Mouse (Mus musculus) neural tube, embryonic 13.5 days (tissue): ENCODE results near the gene Ddx10. TPM values are rescaled to one million over a fixed set of nuclear protein-coding genes. Genes with fewer than 3 reads are reported as not detected.

ENCODE experiments used
- ATAC-seq: fragments of 200-750 bp; cut with Nextera tagmentation; 2 replicates; pipeline ENCODE4 v1.8.0; 2017; ENCODE audit warnings: low read depth, mild to moderate bottlenecking, moderate TSS enrichment, moderate library complexity
- H3K27ac ChIP-seq: fragments of 300-500 bp; sonication (generic); replicated peaks from 2 replicates; pipeline ENCODE4 v1.5.1; 2015; ENCODE audit warnings: moderate library complexity, mild to moderate bottlenecking, inconsistent platforms
- H3K27me3 ChIP-seq: fragments of 300-500 bp; sonication (generic); 2 replicates; pipeline ENCODE4 v1.6.1; 2015; ENCODE audit warnings: mild to moderate bottlenecking, inconsistent platforms
- H3K36me3 ChIP-seq: fragments of 300-500 bp; sonication (generic); 2 replicates; pipeline ENCODE4 v1.6.1; 2015; ENCODE audit warnings: mild to moderate bottlenecking, inconsistent platforms
- H3K4me1 ChIP-seq: fragments of 300-500 bp; sonication (generic); replicated peaks from 2 replicates; pipeline ENCODE4 v1.6.1; 2015; ENCODE audit warnings: inconsistent platforms
- H3K4me2 ChIP-seq: fragments of 300-500 bp; sonication (generic); 2 replicates; pipeline ENCODE4 v1.6.1; 2015; ENCODE audit warnings: inconsistent platforms, mild to moderate bottlenecking, moderate library complexity
- H3K4me3 ChIP-seq: fragments of 300-500 bp; sonication (generic); 2 replicates; pipeline ENCODE4 v1.5.1; 2015; ENCODE audit warnings: mild to moderate bottlenecking, inconsistent platforms
- H3K9ac ChIP-seq: fragments of 300-500 bp; sonication (generic); 2 replicates; pipeline ENCODE4 v1.6.1; 2015; ENCODE audit warnings: moderate library complexity, mild to moderate bottlenecking, inconsistent platforms
- H3K9me3 ChIP-seq: fragments of 300-500 bp; sonication (generic); 2 replicates; pipeline ENCODE4 v1.6.1; 2016; ENCODE audit warnings: inconsistent platforms
- WGBS: fragments of 180-500 bp; shearing (Covaris S2); methylation state at CpG from one replicate; pipeline ENCODE4 v1.1.7; 2015; 5-methylcytosine and 5-hydroxymethylcytosine counted together
- polyA plus RNA-seq: library from polyadenylated mRNA; unstranded; fragments of >200 nt; fragmentation: Nextera tagmentation; extraction: Ambion mirVana; gene quantifications from 2 replicates; pipeline ENCODE4 v1.2.1, GENCODE M21; 2015

The Ddx10 gene
- polyA plus RNA-seq, 1 experiment from 2014 or later = 26.6 TPM

DNA sequence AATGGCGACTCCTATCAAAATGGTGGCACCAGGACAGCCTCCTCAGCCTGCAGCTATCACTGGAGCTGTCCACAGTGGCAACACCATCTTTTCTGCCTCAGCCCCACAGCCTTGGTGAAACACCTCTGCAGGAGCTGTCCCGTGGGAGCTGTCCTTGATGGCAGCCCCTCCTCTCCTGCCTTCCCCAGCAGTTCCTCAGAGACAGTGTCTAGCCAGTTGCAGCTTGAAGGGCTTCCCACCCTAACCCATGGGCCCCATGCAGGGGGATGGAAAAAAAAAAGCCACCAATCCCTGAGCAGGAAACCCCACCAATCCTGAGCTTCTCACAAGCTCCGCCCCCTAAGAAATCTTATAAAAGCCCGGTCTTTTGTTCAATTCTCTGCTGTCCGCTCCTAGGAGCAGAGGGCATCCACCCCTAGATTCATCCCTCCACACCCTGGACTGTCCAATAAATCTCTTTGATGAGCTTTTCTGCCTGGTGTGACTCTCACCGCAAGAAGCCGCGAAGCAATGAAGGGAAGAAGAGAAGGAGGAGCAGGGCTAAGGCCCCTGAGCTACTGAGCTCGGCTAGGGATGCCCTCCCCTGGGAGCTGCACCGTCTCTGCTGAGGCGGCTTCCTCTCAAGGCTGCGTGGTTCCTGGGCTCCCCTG lies 176.9 kb downstream of the Ddx10 start:
- Histone ChIP-seq H3K4me3 (no peak overlapping the region; the same call in 1 of the 2 replicates), H3K4me1 (peaks cover 15% of the 10 kb centered on the region; the same call in 1 of the 2 replicates), H3K9ac (no peak overlapping the region; the same call in 1 of the 2 replicates), H3K27me3 (no peaks in the 10 kb centered on the region), H3K36me3 (no peaks in the 10 kb centered on the region), H3K27ac (no peak overlapping the region), H3K4me2 (no peak overlapping the region), H3K9me3 (no peaks in the 10 kb centered on the region)
- ATAC-seq = no peak
- WGBS = 45% methylated on average over 12 of the region's 12 CpGs

DNA sequence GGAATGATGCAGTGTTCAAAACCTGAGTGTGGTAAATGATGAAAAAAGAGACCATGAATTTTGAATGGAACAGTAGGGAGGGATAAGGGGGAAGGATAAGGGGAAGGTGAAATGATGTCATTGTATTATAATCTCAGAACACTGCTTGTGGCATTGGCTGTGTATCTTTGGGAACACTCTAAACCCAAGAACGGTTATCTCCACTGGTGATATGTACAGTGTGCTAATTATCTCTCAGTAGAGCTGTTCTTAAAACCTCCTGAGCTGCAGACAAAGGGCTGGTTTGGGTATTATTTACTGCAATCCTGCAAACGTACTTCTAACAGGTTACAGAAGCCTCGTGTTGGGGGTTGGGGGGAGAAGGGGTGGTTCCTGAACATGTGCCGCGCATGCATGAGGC lies 179.7 kb downstream of the Ddx10 start:
- no peak for ATAC-seq
- Histone ChIP-seq H3K4me2 (no peak overlapping the region), H3K27me3 (no peaks in the 10 kb centered on the region), H3K9ac (no peak overlapping the region), H3K27ac (no peak overlapping the region), H3K9me3 (no peaks in the 10 kb centered on the region), H3K4me3 (no peak overlapping the region), H3K36me3 (no peaks in the 10 kb centered on the region), H3K4me1 (peaks cover 15% of the 10 kb centered on the region; the same call in 1 of the 2 replicates)
- WGBS = 93% methylated on average over 5 of the region's 5 CpGs

DNA sequence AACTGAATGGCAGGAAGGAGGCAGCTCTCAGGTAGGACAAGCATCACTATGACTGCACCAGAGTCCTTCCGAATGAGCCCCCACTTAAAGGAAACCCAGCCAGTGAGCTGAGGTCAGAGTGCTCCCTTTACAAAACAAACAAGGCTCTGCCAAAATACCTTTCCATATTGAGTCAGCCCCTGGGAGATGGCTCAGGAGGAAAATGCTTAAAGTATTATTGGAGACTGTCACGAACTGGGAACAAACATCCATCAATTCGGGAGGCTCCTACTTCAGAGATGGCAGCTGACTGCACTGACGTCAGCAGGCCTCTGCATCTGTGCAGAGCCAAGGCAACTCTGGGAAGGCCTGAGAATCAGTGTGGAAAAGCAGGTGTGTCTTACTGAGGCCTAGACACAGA lies 181.4 kb downstream of the Ddx10 start:
- H3K27ac ChIP-seq = no peak overlapping the region; the same call in 1 of the 2 replicates
- 61% methylated on average over 4 of the region's 4 CpGs for WGBS

DNA sequence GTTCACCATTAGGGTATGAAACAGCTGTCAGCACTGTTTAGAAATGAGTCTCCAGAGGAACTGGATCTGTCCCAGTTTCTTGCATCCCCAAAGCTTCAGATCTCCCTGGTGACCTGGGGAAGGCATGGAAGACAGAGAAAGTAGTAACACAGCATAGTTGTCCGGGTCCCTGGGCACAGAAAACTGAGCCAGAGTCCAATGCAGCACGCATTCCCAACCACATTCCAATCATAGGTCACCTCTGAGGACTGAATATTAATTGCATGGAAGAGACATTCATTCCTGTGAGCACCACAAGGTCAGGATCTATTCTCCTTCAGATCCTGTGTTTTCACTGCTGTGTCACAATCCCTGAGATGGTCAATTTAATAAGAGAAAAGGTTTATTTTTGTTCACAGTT lies 182.8 kb downstream of the Ddx10 start:
- ATAC-seq = no peak
- Histone ChIP-seq H3K27ac (no peak overlapping the region), H3K36me3 (no peaks in the 10 kb centered on the region), H3K9me3 (no peaks in the 10 kb centered on the region), H3K4me2 (no peak overlapping the region), H3K27me3 (no peaks in the 10 kb centered on the region), H3K4me3 (no peak overlapping the region), H3K4me1 (0 out of 2 replicates have a peak, but pooled peaks cover 6% of the 10 kb centered on the region), H3K9ac (no peak overlapping the region)
- WGBS = 75% methylated on average over 2 of the region's 2 CpGs

More for the DNA sequence above, 181.4 kb downstream of the Ddx10 start:
- Histone ChIP-seq H3K36me3 (no peaks in the 10 kb centered on the region), H3K4me2 (no peak overlapping the region), H3K4me1 (peaks cover 14% of the 10 kb centered on the region; the same call in 1 of the 2 replicates), H3K9ac (no peak overlapping the region), H3K27me3 (no peaks in the 10 kb centered on the region), H3K4me3 (no peak overlapping the region), H3K9me3 (no peaks in the 10 kb centered on the region)
- no peak for ATAC-seq

DNA sequence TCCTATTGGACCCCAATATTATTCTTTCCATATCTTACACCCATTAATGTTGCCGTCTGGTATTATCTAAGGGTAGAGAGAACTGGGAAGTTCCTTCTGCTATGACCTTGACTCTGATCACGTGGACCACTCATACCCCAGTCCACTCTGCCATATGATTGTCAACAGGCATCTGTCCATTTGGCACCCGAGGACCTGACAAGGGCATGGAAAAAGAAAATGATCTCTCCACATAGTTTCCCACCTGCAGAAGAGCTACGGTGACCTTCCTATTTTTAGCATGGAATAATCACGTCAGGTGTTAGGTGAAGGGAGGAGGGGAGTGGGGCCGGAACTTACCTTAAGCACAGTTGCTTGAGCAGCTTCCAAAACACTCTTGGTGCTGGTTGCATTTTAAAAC lies 183.3 kb downstream of the Ddx10 start:
- Histone ChIP-seq H3K9me3 (no peaks in the 10 kb centered on the region), H3K4me1 (0 out of 2 replicates have a peak, but pooled peaks cover 6% of the 10 kb centered on the region), H3K27me3 (no peaks in the 10 kb centered on the region), H3K36me3 (no peaks in the 10 kb centered on the region), H3K9ac (no peak overlapping the region), H3K27ac (no peak overlapping the region), H3K4me2 (no peak overlapping the region), H3K4me3 (no peak overlapping the region)
- 91% methylated on average over 6 of the region's 6 CpGs for WGBS
- no peak for ATAC-seq

DNA sequence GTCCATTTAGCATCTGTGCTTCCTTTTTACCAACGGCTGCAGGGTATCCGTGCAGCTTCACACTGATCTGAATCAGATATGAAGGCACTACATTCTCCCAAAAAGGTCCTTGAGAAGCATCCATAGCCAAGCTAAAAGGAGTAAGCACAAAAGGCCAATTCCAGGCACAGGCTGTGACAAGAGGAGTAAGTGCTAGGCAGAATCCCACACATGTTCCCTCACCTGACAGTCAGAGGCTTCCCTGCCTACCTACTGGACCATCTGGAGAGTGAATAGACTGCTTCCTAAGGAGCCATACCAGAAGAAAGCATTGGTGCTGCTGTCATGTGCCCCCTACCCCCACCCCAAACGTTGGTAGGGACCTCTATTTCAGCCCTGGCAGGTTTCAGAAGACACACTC lies 192.5 kb downstream of the Ddx10 start:
- Histone ChIP-seq H3K9ac (no peak overlapping the region), H3K27ac (no peak overlapping the region), H3K4me2 (no peak overlapping the region), H3K36me3 (no peaks in the 10 kb centered on the region), H3K4me3 (no peak overlapping the region), H3K4me1 (no peaks in the 10 kb centered on the region), H3K9me3 (no peaks in the 10 kb centered on the region), H3K27me3 (no peaks in the 10 kb centered on the region)
- WGBS = 67% methylated on average over 3 of the region's 3 CpGs
- ATAC-seq = no peak

Other genes starting within 250 kb of the Ddx10 start
- 0.08 and 0.10 TPM in 2 replicates for gene Exph5, start 53.6 kb upstream of the Ddx10 start, polyA plus RNA-seq
- 8.3 and 8.5 TPM in 2 replicates for gene Kdelc2, start 136.0 kb upstream of the Ddx10 start, polyA plus RNA-seq
- 0.18 and 0.44 TPM in 2 replicates for gene 4930550C14Rik, start 154.3 kb upstream of the Ddx10 start, polyA plus RNA-seq